Mouse (Mus musculus) c-Kit-positive CD71-negative TER-119-negative erythroid progenitor cells, embryonic 14.5 days (primary cell): Measurements from ENCODE around the gene Ntn3.

Source experiments
- DNase-seq: peaks from one replicate; pipeline ENCODE4 v3.0.0-alpha.2; 2013; ENCODE audit warnings: low read depth

Ntn3 gene

DNA sequence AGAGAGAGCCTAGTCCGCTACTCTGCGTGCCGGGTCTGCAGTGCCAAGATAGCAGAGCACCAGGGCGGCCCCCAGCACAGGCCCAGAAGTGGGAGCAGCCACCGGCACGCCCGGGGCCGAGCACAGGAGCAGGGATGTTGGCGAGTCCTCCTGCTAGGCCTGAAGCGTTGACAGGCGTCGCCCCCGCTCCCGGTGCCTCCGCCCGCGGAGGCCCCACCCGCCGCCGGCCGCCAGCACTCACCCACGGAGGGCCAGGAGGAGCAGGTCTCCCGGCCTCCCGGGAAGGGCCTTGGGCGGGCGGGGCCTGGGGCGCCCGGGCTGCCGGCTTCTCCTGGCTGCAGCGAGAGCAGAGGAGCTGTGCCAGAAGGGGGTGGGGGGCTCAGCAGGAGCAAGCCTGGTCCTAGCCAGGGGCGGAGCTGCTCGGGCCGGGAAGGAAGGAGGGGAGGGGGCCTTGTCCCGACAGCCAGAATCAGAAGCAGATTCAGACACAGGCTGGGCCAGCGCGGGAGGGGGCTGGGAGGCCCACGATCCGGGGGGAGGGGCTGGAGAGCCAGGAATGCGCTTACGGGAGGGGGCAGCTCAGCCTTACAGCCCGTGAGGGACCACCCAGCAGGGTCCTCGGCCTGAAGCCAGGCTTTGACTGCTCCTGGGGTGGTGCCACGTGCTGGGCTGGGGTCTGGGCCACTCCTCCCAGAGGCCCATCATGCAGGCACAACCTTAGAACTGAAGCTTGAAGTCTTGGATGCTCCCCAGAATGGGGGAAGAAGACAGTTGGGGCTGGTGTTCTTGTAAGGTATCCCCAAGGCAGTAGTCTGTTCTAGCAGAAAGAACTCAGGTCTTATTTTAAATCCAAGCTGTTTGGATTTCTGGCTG lies at the start of gene Ntn3:
Ntn3 (minus strand) TSS at position 489 of the 873 bp plus-strand sequence.
- DNase-seq, result no peak

DNA sequence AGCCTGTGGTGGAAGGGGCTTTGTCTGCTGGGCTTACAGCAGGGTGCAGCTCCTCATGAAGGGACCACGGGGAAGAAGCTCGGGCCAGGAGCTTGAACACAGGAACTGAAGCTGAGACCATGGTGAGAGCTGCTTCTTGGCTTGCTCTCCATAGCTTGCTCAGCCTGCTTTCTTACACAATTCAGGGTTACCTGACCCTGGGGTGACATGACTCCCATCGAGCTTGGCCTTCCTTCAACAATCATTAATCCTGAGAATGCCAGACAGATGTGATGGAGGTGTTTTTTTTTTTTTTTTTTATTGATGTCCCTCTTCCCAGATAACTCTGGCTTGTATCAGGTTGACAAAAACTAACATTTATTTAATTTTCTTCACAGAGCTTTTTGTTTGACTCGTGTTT lies 49.6 kb upstream of the Ntn3 start:
- DNase-seq, result no peak

DNA sequence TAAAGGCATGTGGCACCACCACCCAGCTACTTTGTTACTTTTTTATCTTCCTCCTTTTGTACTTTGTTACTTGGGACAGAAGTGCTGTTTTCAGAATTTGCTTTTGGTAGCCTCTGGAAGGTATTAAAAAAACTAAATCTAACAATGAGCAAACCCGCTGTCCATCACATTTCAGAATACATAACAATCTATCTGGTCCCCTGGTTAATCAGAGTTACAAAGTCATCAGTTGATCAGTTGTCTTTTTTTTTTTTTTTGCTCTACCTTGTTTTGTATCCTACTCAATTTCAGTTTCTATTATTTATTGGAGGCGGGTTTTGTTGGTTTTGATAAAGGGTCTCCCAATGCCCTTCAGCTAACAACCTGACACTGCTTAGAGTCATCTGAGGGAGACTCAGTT lies 43.0 kb upstream of the Ntn3 start:
- DNase-seq, result no peak

DNA sequence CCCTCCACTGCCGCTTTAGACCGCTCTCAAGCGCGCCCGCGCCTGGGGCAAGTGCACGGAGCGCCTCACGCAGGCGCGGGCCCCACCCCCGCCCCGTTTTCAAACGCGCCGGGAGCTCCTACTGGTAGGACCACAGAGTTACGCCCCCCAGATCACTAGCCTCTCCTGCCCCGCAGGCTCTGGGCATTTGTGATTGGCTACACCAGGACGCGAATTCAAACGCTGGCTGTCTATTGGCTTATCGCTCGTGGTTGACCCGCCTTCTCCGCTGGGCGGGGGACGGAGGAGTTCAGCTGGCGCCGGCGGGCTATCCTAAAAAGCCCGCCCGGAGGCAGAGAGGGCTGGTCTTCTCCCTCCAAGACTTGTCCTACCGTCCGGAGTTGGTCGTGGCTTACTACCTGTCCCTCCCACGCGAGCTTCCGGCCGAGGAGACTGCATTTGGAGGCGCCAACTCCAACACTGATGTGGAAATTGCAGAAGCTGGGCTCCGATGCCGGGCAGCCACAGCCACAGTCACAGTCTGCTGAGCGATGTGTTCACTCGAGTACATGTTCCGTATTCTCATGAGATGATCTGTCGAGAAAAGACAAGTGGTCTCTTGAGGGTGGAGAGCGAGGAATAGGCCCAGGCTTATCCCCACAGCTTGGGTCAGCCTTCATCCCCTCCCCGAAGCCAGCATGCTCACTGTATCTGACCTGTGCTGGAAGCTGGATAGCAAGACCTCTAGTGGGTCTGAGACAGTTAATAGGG lies 42.2 kb upstream of the Ntn3 start, which contains the start of gene Ccnf:
Ccnf (minus strand) TSS at position 165 of the 750 bp plus-strand sequence.
- DNase-seq, result peak; percentile 94

DNA sequence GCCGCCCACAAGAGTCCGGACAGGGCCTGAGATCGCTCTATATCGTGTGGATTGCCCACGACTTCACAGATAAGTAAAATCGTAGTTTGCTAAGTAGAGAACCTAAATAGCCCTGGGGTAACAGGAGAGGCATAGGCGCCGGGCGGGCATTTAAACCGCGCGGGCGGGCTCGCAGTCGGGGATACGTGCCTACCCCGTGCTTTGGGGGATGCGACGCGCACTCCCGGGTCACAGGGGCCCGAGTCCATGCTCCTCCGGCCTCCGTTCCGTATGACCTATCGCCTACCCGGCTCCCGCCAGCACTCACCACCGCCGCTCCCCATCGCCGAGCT lies 41.6 kb upstream of the Ntn3 start:
- peak; percentile 9 for DNase-seq

DNA sequence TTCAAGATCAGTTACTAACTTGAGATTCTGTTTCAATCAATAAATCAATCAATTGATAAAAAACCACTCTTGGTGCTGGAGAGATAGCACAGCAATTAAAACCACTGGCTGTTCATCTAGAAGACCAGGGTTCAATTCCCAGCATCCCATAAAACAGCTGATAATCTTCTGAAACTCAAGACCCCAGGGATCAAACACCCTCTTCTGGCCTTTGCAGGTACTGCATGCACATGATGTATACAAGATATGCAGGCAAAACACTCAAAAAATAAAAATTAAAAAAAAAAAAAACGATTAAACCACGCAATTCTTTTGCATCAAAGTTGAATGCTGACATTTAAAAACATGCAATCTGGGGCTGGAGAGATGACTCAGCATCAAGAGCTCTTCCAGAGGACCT lies 39.3 kb upstream of the Ntn3 start:
- DNase-seq, result no peak

GRCm38 (mm10) chr17:24244061-24244460 lies 34.7 kb upstream of the Ntn3 start:
- no peak for DNase-seq

GRCm38 (mm10) chr17:24243311-24243969 lies 34.1 kb upstream of the Ntn3 start:
- peak; percentile 35 for DNase-seq

GRCm38 (mm10) chr17:24236921-24237320 lies 27.6 kb upstream of the Ntn3 start:
- no peak for DNase-seq

GRCm38 (mm10) chr17:24236479-24236878 lies 27.1 kb upstream of the Ntn3 start:
- no peak for DNase-seq

DNA sequence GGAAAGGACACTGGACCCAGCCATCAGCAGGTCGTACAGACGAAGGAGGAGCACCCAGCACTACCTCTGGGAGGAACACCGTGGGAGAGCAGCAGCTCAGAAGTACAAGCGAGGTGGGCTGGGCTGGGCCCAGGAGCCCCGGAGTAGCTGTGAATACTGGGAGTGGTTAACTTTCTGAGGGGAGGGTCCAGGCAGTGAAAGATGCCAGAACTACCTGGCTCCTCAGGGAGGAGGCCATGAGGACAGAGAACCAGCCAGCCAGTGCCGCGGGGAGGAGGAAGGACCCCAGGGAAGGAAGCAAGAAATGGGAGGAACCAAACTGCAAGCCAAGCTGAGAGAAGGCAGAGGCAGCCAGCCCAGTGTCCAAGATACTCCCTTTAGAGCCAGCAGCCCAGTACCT lies 18.6 kb upstream of the Ntn3 start:
- no peak for DNase-seq

GRCm38 (mm10) chr17:24226721-24227120 lies 17.4 kb upstream of the Ntn3 start:
- no peak for DNase-seq

DNA sequence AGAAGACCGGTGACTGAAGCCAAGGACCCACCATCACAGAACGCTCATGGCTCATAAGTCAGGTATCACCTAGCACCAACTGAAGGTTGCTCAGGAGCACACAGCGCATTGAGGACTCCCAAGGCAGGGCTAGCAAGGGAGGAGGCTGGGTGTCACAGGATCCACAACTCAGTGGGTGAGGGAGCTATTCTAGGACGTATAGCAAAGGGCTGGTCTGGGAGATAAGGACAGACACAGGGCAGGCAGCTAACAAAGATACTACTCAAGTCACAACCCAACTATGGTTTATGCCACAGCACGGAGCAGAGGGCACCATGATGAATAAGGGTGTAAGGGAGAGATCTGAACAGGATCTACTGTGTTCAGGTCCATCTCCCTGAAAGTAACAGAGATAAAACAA lies 16.5 kb upstream of the Ntn3 start:
- DNase-seq, result no peak

DNA sequence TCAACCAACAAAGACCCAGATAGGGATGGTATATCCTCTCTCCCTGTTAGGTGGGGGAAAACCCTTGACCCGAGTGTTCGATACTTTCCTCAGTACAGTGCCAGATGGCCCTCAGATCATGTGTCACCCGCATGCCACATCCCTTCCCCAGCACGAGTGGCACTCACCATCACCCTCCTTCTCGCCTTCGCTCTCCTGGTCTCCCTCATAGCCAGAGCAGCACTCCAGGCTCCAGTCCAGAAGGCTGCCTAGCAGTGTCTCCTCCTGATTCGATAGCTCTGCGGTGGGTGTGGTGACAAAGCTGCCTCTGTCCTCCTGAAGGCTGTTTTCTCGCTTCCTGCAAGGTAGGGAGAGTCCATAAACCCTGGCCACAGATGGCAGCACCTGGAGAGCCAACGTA lies 15.4 kb upstream of the Ntn3 start:
- no peak for DNase-seq

GRCm38 (mm10) chr17:24223513-24223912 lies 14.2 kb upstream of the Ntn3 start:
- no peak for DNase-seq

DNA sequence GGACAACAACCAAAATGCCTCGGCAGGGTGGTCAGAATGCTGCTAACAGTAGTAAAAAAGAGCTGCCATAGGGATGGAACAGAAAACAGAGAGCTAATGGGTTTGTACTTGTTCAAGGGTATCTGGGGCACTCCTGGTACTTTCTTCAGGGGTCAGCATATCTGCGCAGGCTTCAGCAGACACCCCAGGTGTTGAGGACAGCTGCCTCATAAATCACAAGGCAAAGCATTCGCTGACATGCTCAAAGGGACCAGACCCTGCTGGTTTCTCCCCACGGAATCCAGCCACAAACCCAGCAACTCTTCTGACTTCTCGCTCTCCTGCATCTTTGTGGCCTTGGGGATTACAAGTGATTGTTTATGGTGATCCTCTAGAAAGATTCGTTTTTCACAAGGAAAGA lies 13.3 kb upstream of the Ntn3 start:
- DNase-seq, result no peak

DNA sequence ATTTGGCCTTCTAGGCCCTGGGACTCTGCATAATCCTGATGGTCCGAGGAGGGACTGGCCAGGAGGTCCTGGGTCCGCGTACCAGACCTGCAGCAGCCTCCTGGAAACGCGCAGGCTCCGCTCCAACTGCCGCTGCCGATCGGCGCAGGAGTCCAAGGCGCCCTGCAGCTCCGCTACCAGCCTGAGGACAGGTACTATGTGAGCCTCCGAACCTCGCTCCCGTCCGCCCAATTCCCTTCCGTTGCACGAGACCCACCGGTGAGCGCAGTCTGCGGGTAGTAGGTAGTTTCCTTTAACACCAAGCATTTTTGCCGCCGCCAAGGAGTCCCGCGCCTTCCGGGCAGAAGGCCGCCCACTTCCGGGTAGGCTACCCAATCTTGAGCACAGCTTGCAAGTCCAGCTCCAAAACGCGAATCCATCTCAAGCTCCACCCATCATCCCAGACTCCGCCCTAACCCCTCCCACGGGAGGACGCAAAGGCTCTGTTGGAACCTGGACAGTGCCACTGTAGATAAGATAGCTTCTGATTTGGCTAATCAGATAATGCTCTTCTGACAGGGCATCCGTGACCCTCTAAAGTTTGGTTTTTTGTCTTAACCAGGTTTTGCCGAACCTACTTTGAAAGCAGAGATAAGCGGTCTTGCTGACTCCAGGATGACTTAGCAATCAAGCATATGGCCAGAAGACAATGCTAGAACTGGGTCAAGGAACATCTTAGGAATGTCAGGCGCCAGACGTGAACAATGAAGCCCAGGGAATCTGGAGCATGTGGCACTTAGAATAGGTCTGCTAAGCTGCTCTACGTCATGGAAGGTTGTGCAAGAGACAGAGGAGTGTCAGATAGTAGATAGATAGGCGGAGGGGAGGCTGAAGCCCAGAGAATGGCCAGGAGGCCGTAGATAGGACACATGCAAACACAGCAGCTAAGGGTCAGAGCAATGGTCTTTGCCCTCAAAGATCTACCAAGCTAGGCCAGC lies 11.4 kb upstream of the Ntn3 start, which contains the start of gene Tedc2:
Tedc2 (minus strand) TSS at position 417 of the 977 bp plus-strand sequence.
- peak; percentile 89 for DNase-seq

DNA sequence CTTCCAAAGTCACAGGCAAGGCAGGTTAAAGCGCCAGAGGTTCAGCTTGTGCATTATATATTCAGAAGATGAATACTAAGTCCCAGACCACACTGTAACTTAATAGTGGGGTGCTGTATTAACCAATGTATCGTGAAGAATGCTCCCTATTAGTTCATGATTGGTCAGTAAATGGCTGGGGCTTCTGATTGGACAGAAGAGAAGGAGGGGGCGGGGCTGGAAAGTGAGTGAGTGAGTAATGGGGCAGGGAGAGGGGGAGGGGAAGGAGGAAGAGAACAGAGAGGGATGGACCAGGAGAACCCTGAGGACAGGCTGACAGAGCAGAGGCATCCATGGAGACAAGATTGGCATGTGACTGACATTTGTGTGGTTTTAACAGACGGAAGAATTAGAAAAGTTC lies 7.5 kb upstream of the Ntn3 start:
- DNase-seq, result no peak

GRCm38 (mm10) chr17:24213186-24213585 lies 3.9 kb upstream of the Ntn3 start:
- DNase-seq, result no peak

GRCm38 (mm10) chr17:24212441-24213018 lies 3.2 kb upstream of the Ntn3 start:
- DNase-seq, result no peak
